Mouse (Mus musculus) heart, adult 11 months (tissue): ENCODE measurements around the gene Ccdc97.

Experiments
- DNase-seq: peaks from one replicate; pipeline ENCODE4 v3.0.0; 2022

Ccdc97 gene

DNA sequence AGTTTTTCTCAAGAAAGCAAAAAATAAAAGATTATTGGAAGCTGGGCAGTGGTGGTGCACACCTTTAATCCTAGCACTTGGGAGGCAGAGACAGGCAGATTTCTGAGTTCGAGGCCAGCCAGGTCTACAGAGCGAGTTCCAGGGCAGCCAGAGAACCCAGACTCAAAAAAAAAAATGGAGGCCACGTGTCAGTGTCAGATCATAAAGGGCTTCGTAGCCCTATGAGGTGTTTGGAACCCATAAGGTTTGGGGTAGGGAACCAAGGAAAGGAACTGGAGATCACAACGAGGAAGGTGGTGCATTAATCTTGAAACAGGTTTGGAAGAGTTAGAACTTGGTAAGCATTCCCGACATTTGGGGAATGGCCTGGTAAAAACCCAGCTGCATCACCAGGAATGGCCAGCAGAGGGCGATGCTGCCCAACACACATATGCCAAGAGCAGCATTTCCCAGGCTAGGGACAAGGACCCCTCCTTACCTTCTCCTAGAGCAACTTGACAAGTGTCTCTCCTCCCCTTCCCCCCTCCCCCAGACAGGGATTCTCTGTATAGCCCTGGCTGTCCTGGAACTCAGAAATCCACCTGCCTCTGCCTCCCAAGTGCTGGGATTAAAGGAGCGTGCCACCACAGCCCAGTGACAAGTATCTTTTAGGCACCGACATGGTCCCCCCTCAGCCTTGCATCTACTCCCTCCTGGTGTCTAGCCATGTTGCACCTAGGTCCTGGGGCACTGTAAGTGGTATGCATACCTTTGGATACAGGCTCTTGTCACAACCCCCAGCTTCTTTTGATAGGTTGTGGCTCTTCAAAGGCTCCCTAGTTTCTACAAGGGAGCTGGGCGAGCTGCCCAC lies 1.1 kb upstream of the Ccdc97 start:
- peak; percentile 95 for DNase-seq

DNA sequence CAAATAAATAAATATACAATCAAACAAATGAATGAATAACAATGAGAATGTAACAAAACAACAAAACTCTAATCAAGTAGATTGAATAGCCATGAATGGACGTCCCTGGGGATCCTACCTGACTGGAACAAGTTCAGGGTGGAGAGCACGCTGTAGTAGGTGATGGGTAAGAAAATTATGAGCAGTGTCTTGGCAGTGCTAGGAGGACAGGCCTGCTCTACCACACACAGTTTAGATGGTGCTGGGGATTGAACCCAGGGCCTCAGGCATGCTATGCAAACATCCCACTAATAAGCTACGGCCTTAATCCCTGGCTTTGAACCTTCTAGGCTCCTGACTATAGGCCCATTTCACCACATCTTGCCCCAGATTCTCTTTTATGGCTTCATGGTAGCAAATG lies 1.4 kb downstream of the Ccdc97 start:
- peak; percentile 88 for DNase-seq

DNA sequence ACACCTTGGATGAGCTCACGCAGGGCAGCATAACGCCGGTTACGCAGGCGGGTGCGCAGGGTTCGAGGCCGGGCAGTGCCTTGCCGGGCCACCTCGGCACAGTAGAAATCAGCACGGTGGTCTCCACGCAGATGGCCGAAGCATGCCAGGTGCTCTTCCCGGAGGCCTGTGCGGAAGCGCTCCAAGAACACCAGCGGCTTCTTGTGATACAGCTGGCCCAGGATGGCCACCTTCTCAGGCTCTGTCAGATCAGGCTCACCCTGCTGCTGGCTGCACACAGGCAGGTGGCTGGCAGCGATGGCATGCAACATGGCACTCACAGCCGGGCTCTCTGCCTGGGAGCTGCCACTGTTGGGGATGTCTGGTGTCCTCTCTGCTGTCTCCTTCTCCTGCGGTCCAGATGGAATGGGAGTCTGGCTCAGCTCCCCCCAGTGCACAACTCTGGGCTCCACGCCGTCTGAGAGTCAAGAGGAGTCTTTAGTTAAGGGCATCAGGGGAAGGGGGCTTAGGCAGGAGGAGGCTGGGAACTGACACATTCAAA lies 3.1 kb downstream of the Ccdc97 start:
- DNase-seq, result peak; percentile 91

DNA sequence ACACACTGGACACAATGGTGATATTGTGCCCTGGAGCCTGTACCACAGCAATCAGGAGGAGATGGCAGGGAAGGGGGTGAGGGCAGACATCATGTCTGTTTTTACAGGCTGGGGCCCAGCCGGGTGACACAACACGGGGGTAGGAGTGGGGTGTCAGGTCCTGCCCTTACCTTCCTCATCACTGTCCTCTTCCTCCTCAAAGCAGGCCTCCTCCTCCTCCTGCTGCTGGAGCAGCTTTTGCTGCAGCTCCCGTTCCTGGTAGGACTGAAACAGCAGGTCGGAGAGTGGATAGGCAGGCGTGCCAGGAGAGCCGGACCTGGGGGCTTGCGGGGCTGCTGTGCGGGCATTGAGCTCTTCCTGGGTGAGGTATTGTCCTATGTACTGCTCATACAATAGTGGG lies 4.3 kb downstream of the Ccdc97 start:
- DNase-seq, result peak; percentile 91

DNA sequence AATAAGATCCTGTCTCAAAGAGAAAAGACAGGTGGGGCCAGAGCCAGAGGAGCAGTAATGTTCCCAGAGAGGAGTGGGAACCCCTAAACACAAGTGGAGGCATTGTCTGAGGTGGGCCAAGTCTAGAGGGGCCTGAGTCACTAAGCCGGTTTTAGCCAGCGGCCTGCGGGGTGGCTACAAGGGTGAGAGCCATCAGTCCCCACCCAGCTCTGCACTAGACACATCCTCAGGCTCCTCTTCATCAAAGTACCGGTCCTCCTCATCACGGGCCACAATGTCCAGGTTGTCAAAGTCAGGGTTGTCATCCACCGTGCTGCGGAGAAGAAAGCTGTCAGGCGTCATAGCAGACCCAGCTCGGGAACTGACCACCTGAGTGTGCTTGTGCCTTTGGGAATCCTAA lies 6.1 kb downstream of the Ccdc97 start:
- peak; percentile 91 for DNase-seq

DNA sequence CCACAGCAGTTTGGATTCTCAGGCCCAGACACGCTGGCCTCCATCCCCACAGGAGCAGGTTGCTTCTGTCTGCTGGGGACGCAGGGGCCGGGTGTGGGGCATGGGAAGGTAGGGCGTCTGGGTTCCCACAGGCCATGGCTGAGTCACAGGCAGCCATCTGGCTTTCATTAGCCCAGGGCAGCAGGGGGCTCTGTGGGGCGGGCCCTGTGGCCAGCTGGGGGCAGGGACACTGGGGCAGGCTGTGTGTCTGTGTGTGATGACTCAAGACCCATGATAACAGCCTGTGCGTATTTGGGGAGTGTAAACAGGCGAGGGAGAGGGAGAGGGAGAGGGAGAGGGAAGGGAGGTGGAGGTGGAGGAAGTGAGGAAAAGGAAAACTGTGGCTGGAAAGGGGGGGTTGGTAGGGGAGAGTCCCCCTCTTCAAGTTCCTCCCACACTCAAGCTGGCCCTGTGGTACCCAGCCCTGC lies 7.1 kb downstream of the Ccdc97 start:
- DNase-seq, result peak; percentile 99

DNA sequence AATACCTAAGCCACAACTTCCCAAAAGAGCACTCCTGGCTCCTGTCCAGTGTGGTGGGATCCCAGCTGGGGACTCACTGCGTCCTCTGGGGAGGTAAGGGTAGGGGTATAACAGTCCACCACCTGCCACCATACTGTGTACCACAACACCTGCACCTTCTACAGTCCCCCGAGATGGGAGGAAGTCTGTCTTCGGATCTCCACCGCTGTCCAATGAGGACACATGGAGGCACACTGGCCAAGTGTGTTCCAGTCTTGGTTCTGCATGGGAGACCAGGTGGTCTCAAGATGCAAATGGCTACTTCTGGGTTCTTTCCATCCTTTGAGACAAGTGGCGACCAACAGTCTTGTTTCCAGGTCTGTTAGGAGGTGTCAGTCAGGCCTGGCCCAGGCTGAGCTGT lies 7.7 kb downstream of the Ccdc97 start:
- DNase-seq, result peak; percentile 95

DNA sequence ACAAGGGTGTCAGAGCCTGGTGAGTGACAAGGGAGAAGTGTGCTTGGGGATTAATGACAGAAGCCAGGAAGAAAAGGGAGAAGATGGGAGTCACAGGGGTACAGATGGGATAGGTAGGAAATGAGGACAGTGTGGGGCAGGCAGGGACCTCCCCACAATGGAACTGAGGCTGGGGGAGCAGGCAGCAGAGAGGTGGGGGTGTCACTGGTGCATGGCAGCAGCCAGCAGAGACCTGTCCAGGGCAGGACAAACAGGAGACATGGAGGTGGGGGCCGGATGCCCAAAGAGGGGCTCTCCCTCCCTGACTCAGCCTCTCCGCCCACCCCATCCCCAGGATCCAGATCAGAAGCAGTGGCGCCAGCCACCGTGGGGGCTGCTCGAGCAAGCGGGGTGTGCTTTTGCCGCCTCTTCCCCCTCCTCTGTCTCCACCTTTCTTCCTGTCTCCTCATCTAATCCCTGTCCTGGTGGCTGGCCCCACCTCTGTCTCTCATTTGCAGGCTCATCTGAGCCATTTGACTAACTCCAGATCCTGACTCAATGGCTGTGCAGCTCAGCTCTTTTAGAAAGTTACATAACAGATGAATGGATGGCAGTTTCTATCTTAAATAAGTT lies 8.3 kb downstream of the Ccdc97 start:
- DNase-seq, result peak; percentile 96

DNA sequence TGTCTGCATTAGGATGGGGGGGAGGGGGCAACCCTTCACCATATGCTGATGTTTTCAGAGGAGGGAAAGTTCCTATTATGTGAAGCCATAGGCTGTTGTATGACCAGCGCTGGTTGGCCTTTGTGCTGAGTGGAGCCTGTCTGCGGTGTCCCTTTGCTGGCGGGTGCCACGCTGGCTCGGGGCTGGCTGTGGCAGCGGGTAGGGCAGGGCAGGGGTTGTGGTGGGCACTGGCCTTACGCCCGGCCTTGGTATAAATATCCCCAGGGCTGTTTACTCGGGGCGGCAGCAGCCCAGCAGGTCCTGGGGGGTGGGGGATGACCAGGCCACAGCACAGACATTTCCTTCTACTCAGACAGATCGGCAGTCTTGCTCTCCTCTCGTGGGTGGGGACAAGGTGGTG lies 8.9 kb downstream of the Ccdc97 start:
- DNase-seq, result peak; percentile 98

DNA sequence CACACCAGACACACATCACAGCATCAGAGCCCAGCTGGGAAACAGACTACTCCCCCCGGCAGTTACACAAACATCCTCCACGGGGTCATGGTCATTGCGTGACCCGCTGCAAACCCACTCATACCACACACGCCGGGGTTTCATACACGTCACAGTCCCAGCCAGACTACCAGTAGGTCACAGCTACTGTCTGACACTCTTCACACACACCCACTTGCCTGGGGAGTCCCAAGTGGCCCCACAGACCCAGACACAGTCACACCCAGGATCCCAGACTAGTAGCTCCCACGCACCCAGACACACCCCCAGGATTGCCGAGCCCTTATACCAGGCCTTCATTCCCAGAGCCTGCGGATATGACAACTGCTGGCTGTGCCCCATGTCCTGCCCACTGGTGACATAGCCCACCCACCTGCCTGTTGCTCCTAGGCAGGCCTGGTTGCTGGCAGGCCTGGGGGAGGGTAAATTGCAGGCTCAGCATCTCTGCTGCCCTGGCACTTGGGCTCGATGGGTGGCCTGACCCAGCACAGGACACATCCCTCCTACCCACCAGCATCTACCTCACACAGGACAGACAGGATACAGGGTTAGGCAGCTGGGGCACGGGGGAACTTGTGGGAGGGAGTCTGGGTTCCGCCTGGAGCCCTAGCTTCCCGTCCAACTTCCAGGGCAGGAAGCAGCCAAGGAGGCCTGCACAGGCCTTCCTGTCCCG lies 11.2 kb downstream of the Ccdc97 start:
- peak; percentile 99 for DNase-seq

DNA sequence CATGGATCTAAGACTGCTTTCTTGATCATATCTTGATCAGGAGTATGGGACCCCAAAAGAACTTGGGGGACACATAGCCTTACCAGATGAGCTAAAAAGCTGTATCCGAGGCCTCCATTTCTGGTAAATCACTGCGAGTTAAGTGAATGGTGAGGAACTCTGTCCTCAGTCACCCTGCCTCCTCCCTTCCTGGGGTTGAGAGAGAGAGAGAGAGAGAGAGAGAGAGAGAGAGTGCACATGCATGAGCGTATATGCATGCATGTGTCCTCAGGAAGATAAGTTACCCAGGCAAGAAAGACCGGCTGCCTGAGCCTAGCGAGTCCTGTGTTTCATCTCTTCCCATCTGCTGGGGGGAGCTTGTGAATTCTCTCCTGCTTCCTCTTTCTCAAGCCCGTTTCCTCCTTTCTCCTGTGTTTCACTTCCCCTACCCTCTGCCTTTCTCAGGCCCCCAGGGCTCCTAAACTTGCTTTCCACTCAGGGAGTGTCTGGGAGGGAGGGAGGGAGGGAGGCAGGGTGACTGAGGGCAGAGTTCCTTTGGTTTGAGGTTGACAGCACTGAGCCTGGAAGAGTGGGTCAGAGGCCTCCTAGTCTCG lies 12.2 kb downstream of the Ccdc97 start:
- DNase-seq, result peak; percentile 97

DNA sequence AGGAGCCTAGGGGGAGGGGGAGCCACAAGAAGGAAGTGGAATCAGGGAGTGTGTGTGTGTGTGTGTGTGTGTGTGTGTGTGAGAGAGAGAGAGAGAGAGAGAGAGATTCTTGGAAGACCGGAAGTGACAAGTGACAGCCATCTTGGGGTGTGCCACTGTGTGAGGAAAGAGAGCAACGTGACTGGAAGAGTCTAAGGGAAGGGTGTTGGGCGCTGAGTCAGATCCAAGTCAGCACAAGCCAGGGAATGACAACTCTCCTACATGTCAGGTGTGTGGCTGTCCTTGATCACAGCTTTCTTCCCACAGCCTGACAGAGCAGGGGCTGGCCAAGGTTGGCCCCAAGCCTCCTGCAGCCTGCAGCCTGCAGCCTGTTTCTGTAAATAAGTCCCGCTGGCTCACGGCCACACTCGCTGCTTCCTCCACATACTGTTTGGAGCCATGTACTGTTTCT lies 13.1 kb downstream of the Ccdc97 start:
- peak; percentile 98 for DNase-seq

DNA sequence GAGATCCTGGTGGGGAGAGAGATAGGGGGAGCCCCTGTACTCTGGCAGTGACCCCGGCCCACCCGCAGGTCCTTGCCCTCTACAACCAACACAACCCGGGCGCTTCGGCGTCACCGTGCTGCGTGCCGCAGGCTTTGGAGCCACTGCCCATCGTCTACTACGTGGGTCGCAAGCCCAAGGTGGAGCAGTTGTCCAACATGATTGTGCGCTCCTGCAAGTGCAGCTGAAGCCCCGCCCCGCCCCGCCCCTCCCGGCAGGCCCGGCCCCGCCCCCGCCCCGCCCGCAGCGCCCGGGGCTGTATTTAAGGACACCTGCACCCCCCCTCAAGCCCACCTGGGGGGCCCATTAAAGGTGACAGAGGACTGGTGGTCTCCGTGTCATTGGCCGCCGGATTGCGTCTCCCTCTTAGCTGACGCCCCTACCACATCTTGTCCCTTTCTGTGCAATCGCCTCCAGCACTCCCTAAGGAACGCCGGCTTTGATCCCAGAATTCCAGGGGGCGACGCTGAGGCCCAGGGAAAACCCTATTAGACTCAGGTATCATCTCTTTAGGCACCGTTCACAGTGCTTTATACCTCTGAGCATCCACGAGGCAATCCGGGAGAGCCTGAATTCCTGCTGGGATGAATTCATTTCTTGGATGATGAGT lies 14.0 kb downstream of the Ccdc97 start:
- peak; percentile 91 for DNase-seq

DNA sequence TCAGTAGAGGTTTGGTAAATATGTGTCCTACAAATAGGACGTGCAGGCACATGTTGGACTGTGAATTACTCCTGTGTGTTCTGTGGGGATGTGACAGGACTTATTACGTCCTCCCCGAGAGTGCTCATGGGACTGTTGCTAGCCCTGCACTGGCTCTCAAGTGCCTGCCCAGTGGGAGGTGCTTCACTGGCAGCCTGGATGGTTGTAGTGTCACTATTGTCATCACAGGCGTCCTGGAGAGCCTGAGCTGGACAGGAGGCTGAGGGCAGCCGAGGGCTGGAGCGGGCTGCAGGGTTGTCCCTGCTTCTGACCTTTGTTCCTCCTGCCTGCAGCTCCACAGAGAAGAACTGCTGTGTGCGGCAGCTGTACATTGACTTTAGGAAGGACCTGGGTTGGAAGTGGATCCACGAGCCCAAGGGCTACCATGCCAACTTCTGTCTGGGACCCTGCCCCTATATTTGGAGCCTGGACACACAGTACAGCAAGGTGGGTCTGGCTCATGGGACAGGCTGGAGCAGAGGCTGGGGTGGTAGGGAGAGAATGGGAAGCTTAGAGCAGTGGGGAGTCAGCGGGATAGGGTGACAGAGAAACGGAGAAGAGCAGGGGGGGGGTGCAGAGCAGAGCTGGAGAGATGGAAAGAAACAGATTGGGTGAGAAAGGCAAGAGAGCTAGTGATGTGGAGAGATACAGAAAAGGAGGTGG lies 14.9 kb downstream of the Ccdc97 start:
- DNase-seq, result peak; percentile 97

DNA sequence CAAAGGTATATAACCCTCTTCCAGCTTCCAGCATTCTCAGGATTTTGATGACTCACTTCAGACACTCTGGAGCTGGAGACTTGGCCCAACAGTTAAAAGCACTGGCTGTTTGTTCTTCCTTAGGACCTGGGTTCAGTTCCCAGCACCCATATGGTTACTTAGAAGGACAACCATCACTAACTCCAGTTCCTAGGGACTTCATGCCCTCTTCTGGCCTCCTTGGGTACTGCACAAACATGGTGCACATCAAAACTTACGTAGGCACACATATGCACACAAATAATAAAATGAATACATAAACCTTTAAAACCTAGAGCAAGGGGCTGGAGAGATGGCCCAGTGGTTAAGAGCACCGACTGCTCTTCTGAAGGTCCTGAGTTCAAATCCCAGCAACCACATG lies 16.5 kb downstream of the Ccdc97 start:
- DNase-seq, result no peak

DNA sequence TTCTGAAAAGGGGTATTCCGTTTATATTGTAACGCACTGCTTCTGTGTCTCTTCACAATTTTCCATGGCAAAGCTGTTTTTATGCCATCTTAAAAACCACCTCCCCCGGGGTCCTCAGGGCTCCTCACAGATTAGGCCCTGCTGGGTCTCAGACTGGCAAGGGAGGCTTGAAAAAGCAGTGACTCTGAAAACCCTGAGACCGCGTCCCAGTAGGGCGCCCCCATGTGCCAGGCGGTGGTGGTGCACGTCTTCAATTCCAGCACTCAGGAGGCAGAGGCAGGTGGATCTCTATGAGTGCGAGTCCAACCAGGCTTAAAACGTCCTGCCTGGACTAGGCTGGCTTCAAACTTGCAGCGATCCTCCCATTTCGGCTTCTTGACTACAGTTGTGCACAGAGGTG lies 18.2 kb downstream of the Ccdc97 start:
- DNase-seq, result peak; percentile 84

DNA sequence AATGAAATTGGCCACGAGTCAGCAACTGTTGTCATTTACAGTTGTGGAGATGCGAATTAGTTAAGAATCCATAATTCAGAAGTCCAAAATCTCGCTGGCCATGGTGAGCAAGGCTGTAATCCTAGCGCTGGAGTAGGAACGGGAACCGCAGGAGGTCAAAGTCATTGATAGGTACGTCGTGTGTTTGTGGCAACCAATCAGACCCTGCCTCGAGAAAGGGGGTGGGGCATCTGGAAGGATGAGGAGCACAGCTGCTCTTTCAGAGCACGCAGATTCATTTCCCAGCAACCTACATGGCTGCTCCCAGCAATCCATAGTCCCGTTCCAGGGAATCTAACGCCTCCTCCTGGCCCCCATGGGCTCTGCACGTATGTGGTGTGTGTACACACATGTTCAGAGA lies 19.0 kb downstream of the Ccdc97 start:
- peak; percentile 86 for DNase-seq

DNA sequence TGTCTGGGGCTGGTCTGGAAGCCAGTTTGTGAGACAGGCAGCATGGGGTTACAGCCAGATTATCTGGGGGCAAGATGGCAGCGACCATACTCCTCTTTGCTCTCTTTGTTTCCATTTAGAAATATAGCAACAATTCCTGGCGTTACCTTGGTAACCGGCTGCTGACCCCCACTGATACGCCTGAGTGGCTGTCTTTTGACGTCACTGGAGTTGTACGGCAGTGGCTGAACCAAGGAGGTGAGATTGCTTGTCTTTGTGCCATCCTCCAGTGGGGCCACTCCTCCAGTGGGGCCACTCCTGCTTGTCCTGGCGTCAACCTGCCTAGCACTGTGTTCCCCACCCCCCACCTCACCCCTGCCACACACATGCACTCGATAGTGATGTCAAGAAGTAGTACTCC lies 24.8 kb downstream of the Ccdc97 start:
- no peak for DNase-seq

DNA sequence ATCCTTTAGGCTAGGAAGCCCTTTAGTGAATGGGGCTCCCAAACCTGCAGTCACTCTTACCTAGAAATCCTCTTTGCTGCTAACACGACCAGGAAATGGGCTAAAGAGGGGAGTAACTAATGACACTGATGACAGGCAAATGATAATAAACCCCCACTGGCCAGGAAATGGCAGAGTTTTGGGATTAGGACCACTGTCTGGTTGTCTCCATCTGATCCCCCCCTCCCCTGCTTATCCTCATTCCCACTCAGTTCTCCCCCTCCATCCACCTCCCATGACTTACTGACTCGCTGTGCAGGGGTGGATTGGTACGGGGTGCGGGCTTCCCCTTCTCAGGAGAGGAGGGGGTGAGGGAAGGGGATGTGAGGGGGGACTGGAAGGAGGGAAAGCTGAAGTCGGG lies 28.8 kb downstream of the Ccdc97 start:
- peak; percentile 93 for DNase-seq

DNA sequence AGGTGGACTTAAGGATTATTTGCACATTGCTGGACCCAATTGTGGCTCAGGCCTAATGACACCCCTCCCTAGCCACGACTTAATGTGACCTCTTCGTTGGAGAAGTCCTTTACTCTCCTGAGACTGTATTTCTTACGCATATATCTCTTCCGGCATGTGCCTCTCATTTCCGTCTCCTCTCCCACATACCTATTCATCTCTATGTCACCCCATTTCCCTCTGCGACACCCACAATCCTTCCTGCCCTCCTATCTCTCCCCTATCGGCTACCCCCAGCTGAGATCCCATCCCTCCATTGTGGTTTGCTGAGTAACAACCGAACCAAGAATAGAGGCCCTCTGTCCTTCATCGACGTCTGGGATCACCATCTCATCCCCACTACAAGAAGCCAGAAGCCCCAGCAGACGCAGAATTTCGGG lies 29.3 kb downstream of the Ccdc97 start:
- DNase-seq, result peak; percentile 93

DNA sequence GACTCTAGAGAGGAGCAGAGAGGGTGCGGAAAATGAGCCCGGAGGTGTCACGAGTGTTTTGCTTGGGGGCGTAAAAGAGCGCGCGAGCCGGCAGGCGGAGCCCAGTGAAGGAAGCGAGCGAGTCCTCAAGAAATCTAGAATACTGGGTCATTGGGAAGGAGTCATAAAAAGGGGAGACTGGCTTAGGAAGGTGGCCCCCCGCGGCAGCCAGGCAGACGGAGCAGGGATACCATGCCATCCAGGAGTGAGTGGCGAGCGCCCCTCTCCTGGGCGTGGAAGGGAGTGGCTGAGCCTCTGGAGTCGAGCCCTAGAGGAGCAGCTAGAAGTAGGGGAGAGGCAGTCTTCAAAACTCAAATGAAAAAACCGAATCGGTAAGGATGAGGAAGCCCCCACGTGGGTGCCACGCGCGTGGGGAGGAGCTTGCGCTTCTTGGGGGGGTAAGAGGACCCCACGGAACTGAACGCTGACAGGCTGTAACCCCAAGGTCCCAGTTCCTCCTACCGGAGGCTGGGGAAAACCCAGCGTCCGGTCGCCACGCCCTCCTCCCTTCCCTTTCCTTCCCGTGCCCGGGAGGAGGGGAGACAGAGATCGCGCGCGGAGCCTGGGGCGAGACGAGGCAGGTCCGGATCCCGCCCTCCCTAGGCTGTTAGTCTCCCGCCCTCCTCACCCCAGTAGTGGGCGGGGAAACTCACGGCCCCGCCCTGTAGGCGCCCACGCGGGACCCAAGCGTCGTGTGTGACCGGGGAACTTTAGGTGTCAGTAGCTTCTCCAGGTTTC lies 29.9 kb downstream of the Ccdc97 start:
- DNase-seq, result peak; percentile 99
